Mouse (Mus musculus) CH12.LX (cell line): ENCODE measurements around the gene Aff3. TPM values are rescaled to one million over a fixed set of nuclear protein-coding genes. Genes with fewer than 3 reads are reported as not detected.

Source experiments
- DNase-seq: peaks from one replicate; pipeline ENCODE4 v3.0.0-alpha.2; 2013; ENCODE audit errors: extremely low read depth
- H3K27ac ChIP-seq: 2 replicates; pipeline ENCODE4 v1.5.1; 2012; ENCODE audit warnings: low read depth, mild to moderate bottlenecking, control low read depth, moderate library complexity; ENCODE audit not compliant: insufficient read depth
- H3K27me3 ChIP-seq: replicated peaks from 2 replicates; pipeline ENCODE3; 2012; ENCODE audit warnings: inconsistent platforms
- H3K36me3 ChIP-seq, 2 experiments: replicated peaks in 1 of 2; 2 replicates each; pipeline versions ENCODE3 to v1.6.1; 2012; ENCODE audit warnings: inconsistent platforms in 1 of 2, low read length in 1 of 2, mild to moderate bottlenecking in 1 of 2, mixed read lengths in 1 of 2, moderate library complexity in 1 of 2; ENCODE audit not compliant: control insufficient read depth in 1 of 2, insufficient read depth in 1 of 2
- H3K4me1 ChIP-seq, 2 experiments: 2 replicates each; pipeline ENCODE4 v1.6.1; 2012; ENCODE audit warnings: inconsistent platforms in 1 of 2, moderate library complexity in 1 of 2; ENCODE audit not compliant: insufficient read depth in 2 of 2, control insufficient read depth in 1 of 2
- H3K4me2 ChIP-seq: 2 replicates; pipeline ENCODE4 v1.6.1; 2012; ENCODE audit warnings: low read depth, mild to moderate bottlenecking, control low read depth; ENCODE audit not compliant: poor library complexity, insufficient read depth, severe bottlenecking
- H3K4me3 ChIP-seq, 3 experiments: fragments of 150-350 bp in 1 of 3; sonication (generic) in 1 of 3; replicated peaks in 1 of 3; 2 replicates each; pipeline versions ENCODE3 to v1.5.1; 2011 to 2012; ENCODE audit warnings: low read depth in 2 of 3, low read length in 2 of 3, mild to moderate bottlenecking in 2 of 3, moderate library complexity in 2 of 3, control low read depth in 1 of 3, improper control_type of control experiment in 1 of 3, inconsistent platforms in 1 of 3, mixed read lengths in 1 of 3; ENCODE audit not compliant: poor library complexity in 1 of 3
- H3K79me2 ChIP-seq: replicated peaks from 2 replicates; pipeline ENCODE4 v1.6.1; 2012; ENCODE audit warnings: mild to moderate bottlenecking, moderate library complexity; ENCODE audit not compliant: control insufficient read depth, poor library complexity, insufficient read depth, severe bottlenecking; ENCODE audit errors: extremely low read depth
- H3K9ac ChIP-seq: 2 replicates; pipeline ENCODE4 v1.6.1; 2012; ENCODE audit warnings: low read depth, mild to moderate bottlenecking, control low read depth, moderate library complexity; ENCODE audit not compliant: insufficient read depth
- H3K9me3 ChIP-seq: replicated peaks from 2 replicates; pipeline ENCODE3; 2012; ENCODE audit warnings: low read length, inconsistent platforms, mixed read lengths
- BHLHE40 ChIP-seq: IDR thresholded peaks from 2 replicates; pipeline ENCODE4 v1.6.1; 2011; ENCODE audit warnings: mild to moderate bottlenecking, low read depth, low read length, improper control_type of control experiment
- CHD1 ChIP-seq: IDR thresholded peaks from 2 replicates; pipeline ENCODE4 v1.6.1; 2012; ENCODE audit warnings: low read depth, low read length, improper control_type of control experiment, inconsistent platforms
- CTCF ChIP-seq, 2 experiments: IDR thresholded peaks in 1 of 2; conservative IDR thresholded peaks in 1 of 2; 2 replicates each; pipeline ENCODE4 v1.5.1; 2011 to 2012; ENCODE audit warnings: low read depth in 2 of 2, low read length in 2 of 2, improper control_type of control experiment in 1 of 2, inconsistent platforms in 1 of 2, mild to moderate bottlenecking in 1 of 2, moderate library complexity in 1 of 2
- ETS1 ChIP-seq: conservative IDR thresholded peaks from 2 replicates; pipeline ENCODE4 v1.6.1; 2012; ENCODE audit warnings: low read depth, mild to moderate bottlenecking, inconsistent platforms, low read length, improper control_type of control experiment, moderate library complexity
- HCFC1 ChIP-seq: IDR thresholded peaks from 2 replicates; pipeline ENCODE4 v1.6.1; 2012; ENCODE audit warnings: low read depth, mild to moderate bottlenecking, inconsistent platforms, low read length, improper control_type of control experiment
- IRF4 ChIP-seq: IDR thresholded peaks from 2 replicates; pipeline ENCODE4 v1.6.1; 2014; ENCODE audit warnings: low read depth, mild to moderate bottlenecking, inconsistent platforms, low read length, improper control_type of control experiment
- JUND ChIP-seq: conservative IDR thresholded peaks from 2 replicates; pipeline ENCODE4 v1.6.1; 2011; ENCODE audit warnings: low read depth, low read length, improper control_type of control experiment
- KAT2A ChIP-seq: IDR thresholded peaks from 2 replicates; pipeline ENCODE4 v1.6.1; 2012; ENCODE audit warnings: low read length, improper control_type of control experiment, inconsistent platforms; ENCODE audit not compliant: insufficient replicate concordance
- MAFK ChIP-seq: IDR thresholded peaks from 2 replicates; pipeline ENCODE4 v1.6.1; 2011; ENCODE audit warnings: low read length, improper control_type of control experiment; ENCODE audit not compliant: insufficient replicate concordance
- MAX ChIP-seq: IDR thresholded peaks from 2 replicates; pipeline ENCODE4 v1.6.1; 2011; ENCODE audit warnings: low read length, improper control_type of control experiment
- MAZ ChIP-seq: IDR thresholded peaks from 2 replicates; pipeline ENCODE4 v1.6.1; 2012; ENCODE audit warnings: low read depth, mild to moderate bottlenecking, inconsistent platforms, low read length, improper control_type of control experiment, moderate library complexity
- MYC ChIP-seq: IDR thresholded peaks from 2 replicates; pipeline ENCODE4 v1.6.1; 2011; ENCODE audit warnings: low read depth, mild to moderate bottlenecking, improper control_type of control experiment, low read length
- NELFE ChIP-seq: IDR thresholded peaks from 2 replicates; pipeline ENCODE4 v1.6.1; 2011; ENCODE audit warnings: low read depth, low read length, improper control_type of control experiment
- PAX5 ChIP-seq: IDR thresholded peaks from 2 replicates; pipeline ENCODE4 v1.6.1; 2012; ENCODE audit warnings: low read length, inconsistent platforms, mixed read lengths
- POLR2AphosphoS2 ChIP-seq: IDR thresholded peaks from 2 replicates; pipeline ENCODE4 v1.6.1; 2011; ENCODE audit warnings: low read depth, low read length, improper control_type of control experiment
- RAD21 ChIP-seq: IDR thresholded peaks from 2 replicates; pipeline ENCODE4 v1.6.1; 2011; ENCODE audit warnings: low read depth, mild to moderate bottlenecking, low read length, improper control_type of control experiment, moderate library complexity
- RCOR1 ChIP-seq: conservative IDR thresholded peaks from 2 replicates; pipeline ENCODE4 v1.6.1; 2012; ENCODE audit warnings: low read depth, mild to moderate bottlenecking, inconsistent platforms, low read length, improper control_type of control experiment
- TBP ChIP-seq: conservative IDR thresholded peaks from 2 replicates; pipeline ENCODE4 v1.6.1; 2011; ENCODE audit warnings: low read depth, low read length, improper control_type of control experiment
- USF1 ChIP-seq: IDR thresholded peaks from 2 replicates; pipeline ENCODE4 v1.6.1; 2014; ENCODE audit warnings: low read depth, mild to moderate bottlenecking, inconsistent platforms, low read length, improper control_type of control experiment
- USF2 ChIP-seq: conservative IDR thresholded peaks from 2 replicates; pipeline ENCODE4 v1.6.1; 2011; ENCODE audit warnings: low read depth, low read length, improper control_type of control experiment
- ZC3H11A ChIP-seq: IDR thresholded peaks from 2 replicates; pipeline ENCODE4 v1.6.1; 2012; ENCODE audit warnings: low read depth, mild to moderate bottlenecking, inconsistent platforms, low read length, improper control_type of control experiment
- ZKSCAN1 ChIP-seq: IDR thresholded peaks from 2 replicates; pipeline ENCODE4 v1.6.1; 2012; ENCODE audit warnings: low read depth, inconsistent platforms, low read length, improper control_type of control experiment, borderline replicate concordance
- ZMIZ1 ChIP-seq: IDR thresholded peaks from 2 replicates; pipeline ENCODE4 v1.6.1; 2012; ENCODE audit warnings: low read depth, mild to moderate bottlenecking, inconsistent platforms, low read length, improper control_type of control experiment
- ZNF384 ChIP-seq: IDR thresholded peaks from 2 replicates; pipeline ENCODE4 v1.6.1; 2012; ENCODE audit warnings: low read depth, low read length, improper control_type of control experiment, inconsistent platforms
- dilution Hi-C: fragments of 300-500 bp; cut with MboI; formaldehyde crosslinking; loops from 2 replicates; pipeline ENCODE4 v1.14.3; 2020; ENCODE audit warnings: low sequenced_read_pairs; ENCODE audit not compliant: extremely low pct_unique_long_range_greater_than_20kb, extremely low pct_ligation_motif_present
- in situ Hi-C: fragments of 300-500 bp; cut with MboI; formaldehyde crosslinking; loops from 3 replicates; pipeline ENCODE4 v1.14.3; 2019; ENCODE audit warnings: low sequenced_read_pairs, low pct_ligation_motif_present, low pct_unique_long_range_greater_than_20kb, mixed read lengths
- polyA plus RNA-seq: library from polyadenylated mRNA; unstranded; fragments of >175 nt; gene quantifications from 2 replicates; pipeline ENCODE4 v1.2.1, GENCODE M21; 2012; ENCODE audit warnings: low read depth; ENCODE audit not compliant: insufficient read length
- total RNA-seq, 2 experiments: library from RNA; depleted of rRNA; stranded (reverse); fragments of 300-350 nt in 1 of 2; fragments of >200 nt in 1 of 2; gene quantifications; 2 replicates each; pipeline ENCODE4 v1.2.3; 2012 to 2014

Gene Aff3
- total and polyA plus RNA-seq, 3 experiments: 5.1 to 29.9 (median 7.7) TPM

DNA sequence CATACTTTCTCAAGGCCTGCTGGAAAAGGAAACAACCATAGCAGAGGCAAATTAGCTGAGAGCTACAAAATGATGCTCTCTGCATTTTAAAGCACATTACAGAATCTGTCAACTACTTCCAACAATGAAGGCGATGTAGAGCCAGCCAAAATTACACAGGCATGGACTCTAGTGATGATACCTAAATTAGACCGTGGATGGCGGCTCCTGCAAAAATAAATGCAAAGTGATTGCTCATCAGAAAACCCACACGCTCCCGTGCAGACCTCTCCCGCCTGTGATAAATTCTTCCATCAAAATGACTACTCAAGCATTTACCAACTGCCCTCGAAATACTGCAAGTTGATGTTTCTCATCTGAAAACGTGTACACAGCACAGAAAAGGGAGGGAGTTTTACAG lies 295.6 kb downstream of the Aff3 start:
- TF ChIP-seq MAFK (no peak), RCOR1 (no peak), ZNF384 (no peak), MAX (no peak), KAT2A (no peak), MAZ (no peak), ZMIZ1 (no peak), RAD21 (no peak), MYC (no peak), BHLHE40 (no peak), NELFE (no peak), CTCF (conservative IDR thresholded peaks at IDR 0.05 in 1 of 2, IDR thresholded peaks at IDR 0.05 in 1 of 2; ENCODE audit: low read depth in 2 of 2, low read length in 2 of 2) (no peak), TBP (no peak), HCFC1 (no peak), POLR2AphosphoS2 (no peak), ZKSCAN1 (no peak), PAX5 (no peak)
- Histone ChIP-seq H3K27ac (no peak overlapping the region), H3K4me3 (no peak overlapping the region), H3K9me3 (no peaks in the 10 kb centered on the region), H3K36me3 (peaks cover 0 to 33% of the 10 kb centered on the region in 2 experiments), H3K9ac (no peak overlapping the region), H3K27me3 (no peaks in the 10 kb centered on the region), H3K4me1 (peaks cover 0 to 13% of the 10 kb centered on the region in 2 experiments; a peak in 1 of 4 replicates), H3K79me2 (no peaks in the 10 kb centered on the region), H3K4me2 (no peak overlapping the region)
- dilution Hi-C loops: no loop called here
- in situ Hi-C loops: no loop called here
- no peak for DNase-seq

DNA sequence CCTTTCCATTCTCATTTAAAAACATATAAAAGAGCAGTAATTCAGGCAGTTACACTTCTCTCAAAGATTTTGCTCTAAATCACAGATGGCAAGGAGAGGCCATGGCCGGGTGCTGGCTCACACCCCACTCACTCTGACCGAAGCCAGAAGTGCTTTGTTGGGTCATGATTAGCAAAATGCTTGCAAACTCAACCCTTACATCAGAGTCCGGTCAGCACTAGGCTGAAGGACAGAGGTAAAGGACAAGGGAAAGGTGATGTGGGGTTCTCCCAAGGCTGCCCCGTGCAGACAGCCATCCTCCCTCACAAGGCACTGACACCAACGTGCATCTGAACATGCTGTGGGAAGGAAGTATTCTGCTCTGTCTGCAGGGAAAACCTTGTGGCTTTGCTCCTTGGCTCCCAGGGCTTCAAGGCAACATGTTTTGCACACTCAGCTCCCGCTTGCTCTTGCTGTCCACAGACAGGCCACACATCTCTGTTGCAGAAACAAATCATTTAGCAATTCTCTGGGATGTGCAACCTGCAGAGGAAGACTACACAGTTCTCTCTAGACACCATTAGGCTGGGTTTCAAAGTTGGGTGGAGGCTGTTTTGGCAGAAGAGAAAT lies 296.6 kb downstream of the Aff3 start:
- Histone ChIP-seq H3K4me2 (no peak overlapping the region), H3K4me1 (peaks cover 0 to 19% of the 10 kb centered on the region in 2 experiments; a peak in 1 of 4 replicates), H3K27me3 (no peaks in the 10 kb centered on the region), H3K9ac (no peak overlapping the region), H3K36me3 (peaks cover 0 to 31% of the 10 kb centered on the region in 2 experiments), H3K4me3 (no peak overlapping the region), H3K79me2 (no peaks in the 10 kb centered on the region), H3K9me3 (no peaks in the 10 kb centered on the region), H3K27ac (no peak overlapping the region)
- in situ Hi-C loops (no loop called here), dilution Hi-C loops (no loop called here)
- no peak for DNase-seq
- no peak for TF ChIP-seq TBP
- no peak for TF ChIP-seq CHD1
- no peak for TF ChIP-seq ZNF384
- no peak for TF ChIP-seq ETS1
- TF ChIP-seq POLR2AphosphoS2: no peak
- no peak for TF ChIP-seq IRF4
- TF ChIP-seq JUND: no peak
- TF ChIP-seq PAX5: no peak
- TF ChIP-seq ZMIZ1: no peak
- TF ChIP-seq ZC3H11A: no peak
- no peak for TF ChIP-seq BHLHE40
- no peak for TF ChIP-seq USF2
- TF ChIP-seq USF1: no peak
